Mouse (Mus musculus): ENCODE measurements around the gene Cdkl5.

The Cdkl5 gene

DNA sequence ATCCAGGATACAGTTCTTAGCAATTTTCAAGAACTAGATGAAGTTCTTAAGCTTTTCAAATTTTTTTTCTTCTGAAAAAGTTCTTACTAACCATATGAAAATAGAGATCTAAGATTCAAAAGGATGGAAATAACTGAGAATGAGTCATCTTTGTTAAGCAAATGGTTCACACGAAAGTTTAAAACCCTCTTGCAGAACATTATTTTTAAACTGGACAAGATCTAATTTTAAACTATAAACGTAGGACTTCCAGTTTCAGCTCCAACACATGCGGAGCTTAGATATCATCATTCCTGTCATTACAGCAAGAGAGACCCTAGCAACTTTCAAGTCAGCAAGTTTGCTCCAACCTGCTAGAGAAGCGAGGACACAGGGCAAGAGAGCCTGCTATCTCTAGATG is 88.0 kb downstream of the Cdkl5 start:
- WGBS, result 44% methylated on average over 4 of the region's 4 CpGs

DNA sequence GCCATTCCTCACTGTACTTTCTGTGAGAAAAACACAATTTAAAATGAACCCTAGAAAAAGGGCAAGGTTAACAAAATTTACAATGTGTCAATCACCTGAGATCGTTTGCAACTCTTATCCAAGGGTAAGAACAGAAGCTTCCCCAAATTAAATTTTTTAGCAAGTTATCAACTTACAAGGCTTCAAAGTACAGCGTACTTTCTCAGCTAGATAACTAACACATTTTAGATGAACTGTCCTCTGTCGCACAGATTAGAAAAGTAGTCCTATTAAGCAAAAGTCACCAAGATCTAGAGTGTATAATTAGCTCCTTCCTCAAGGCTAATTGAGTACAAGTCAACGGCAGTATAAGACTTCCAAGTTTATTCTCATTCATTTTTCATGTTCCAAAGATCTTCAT is 88.6 kb downstream of the Cdkl5 start:
- WGBS, result 54% methylated on average over 4 of the region's 4 CpGs

DNA sequence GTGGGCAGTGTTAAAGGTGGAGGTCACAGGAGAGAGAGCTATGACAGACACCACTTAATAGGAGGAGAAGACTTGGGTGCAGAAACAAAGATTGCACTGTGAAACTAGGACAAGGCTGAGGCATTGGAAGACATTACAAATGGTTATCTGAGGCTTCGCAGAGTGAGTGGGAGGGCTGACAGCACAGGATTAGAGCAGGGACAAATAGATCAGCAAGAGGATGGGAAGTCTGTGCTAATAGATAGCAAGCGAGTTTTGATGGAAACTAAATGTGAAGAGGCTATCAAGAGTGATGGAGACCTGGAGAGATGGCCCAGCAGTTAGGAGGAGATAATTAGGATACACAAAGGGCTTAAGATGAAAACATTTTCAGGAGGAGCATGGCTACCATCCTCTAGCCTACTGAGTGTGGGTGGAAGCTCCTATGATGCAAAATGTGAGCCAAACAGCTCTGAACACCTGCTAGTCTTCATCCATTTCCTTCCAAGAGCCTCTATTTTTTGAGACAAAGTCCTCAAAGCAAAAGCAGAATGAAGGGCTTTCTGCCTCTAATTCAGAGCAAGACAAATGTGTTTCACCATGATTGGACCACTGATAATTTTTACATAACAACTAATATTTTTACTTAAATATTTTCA is 89.3 kb downstream of the Cdkl5 start:
- WGBS, result 36% methylated on average over 2 of the region's 2 CpGs

DNA sequence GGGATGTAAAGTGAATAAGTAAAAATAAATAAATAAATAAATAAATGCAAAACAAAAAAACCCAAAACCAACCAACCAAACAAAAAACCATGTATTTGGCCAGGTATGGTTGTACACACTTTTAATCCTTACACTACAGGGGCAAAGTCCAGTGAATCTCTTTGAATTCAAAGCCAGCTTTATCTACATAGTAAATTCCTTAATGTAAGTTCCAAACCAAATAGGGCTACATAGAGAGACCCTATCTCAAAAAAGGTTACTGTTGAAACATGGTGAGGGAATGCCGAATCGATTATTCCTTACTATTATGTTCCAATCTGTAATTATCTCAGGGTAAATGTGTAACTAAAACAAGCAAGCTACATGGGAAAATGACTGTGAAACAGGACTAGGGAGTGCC is 93.4 kb downstream of the Cdkl5 start:
- WGBS, result 93% methylated on average over 2 of the region's 2 CpGs

DNA sequence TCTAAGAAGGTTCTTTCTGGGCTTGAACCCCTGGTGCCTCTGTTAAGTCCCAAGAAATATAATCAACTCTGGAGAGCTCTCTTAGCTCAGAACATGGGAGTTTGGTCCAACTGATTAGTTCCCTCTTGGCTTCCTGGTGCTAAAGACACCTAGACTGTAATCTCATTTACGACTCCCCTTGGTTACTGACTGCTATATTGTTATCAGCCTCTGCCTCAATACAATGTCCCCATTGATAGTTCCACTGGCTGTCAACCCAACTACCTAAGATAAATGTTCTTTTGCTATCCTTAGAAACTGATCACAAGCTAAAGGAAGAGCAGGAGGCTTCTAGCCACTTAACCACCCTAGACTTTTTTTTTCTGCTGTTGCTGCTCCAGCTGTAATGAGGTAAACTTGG is 102.4 kb downstream of the Cdkl5 start:
- WGBS, result 63% methylated on average over 1 of the region's 1 CpGs

DNA sequence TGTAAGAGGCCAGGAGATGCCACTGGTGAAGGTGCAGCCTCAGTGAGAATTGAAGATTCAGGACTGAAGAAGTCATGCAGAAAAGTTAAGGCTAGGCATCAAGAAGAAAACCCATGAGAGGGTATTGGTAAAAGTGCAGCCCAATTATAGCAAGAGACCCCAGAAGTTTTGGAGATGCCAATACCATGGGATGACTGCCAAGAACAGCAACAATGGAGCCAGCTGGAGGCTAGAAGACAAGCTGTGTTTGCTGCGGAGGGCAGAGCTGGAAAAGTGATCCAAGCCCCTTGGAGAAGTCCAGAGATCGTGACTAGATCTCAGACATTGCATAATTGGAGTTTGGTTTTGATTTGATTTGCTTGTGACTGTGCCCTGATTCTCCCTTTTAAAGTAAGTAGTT is 108.2 kb downstream of the Cdkl5 start:
- 18% methylated on average over 2 of the region's 2 CpGs for WGBS

DNA sequence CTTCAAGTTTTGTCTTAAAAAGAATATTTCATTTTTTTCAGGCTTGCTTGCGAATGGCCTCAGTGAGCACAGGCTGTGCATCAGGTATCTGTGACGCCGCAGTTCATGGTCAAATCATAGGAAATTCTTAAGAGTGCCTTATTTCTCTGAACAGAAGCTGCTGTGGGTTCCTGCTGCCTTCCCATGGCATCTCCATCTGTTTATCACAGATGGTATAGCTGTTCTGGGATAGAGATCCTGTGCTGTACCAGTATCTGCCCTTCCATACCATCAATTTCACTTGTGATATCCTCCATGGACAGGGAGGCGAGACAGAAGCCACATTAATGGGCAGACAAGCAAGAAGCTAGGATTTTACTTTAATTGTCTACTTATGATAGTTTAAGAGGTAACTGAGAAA is 127.9 kb downstream of the Cdkl5 start:
- 65% methylated on average over 4 of the region's 4 CpGs for WGBS

DNA sequence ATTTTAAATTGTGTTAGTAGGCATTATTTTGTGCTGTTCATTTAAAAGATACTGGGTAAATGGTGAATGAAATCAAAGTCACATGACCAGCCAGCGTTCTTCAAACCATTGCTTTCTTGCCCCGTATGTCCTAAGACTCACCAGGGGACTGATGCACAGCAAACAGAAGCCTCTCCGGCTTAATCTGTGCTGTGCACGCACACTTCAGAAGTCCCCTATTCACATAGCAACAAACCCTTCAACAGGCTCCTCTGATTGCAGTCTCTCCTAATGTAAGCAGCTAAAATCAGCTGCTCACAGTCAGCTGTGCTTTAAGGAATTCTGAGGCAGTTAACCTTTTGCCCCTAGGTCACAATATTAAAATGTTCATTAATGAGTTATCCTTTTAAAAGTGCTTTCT is 129.5 kb downstream of the Cdkl5 start:
- 44% methylated on average over 4 of the region's 4 CpGs for WGBS

DNA sequence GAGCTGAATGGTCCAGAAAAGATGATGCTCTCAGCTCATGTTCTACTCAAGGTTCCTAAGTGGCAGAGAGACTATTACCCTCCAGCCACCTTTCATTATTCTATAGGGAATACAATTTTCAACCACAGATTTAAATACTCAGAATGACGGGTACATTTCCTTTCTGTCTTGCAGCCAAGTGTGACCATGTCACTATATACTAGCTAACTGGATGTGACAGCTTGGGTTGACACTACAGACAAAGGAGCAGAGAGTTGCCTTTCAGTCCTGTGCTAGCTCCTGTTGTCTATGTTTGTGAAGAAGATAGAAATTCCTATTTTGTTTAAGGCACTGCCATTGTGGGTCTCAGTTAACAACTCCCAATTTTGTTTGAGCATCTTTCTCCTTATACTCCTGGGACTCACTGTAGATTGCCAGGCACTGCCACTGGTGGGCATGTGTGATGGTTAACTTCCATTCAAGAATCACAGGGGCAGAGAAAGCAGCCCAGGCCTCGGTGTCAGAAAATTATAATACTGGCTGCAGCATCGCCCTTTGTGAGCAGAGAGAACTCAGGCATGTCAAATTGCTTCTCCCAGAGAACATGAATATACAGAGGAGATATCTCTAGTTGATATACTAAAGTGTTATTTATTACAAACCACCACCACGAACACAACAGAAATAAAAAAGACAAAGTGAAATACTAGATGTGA is 130.7 kb downstream of the Cdkl5 start:
- WGBS, result 60% methylated on average over 4 of the region's 4 CpGs

DNA sequence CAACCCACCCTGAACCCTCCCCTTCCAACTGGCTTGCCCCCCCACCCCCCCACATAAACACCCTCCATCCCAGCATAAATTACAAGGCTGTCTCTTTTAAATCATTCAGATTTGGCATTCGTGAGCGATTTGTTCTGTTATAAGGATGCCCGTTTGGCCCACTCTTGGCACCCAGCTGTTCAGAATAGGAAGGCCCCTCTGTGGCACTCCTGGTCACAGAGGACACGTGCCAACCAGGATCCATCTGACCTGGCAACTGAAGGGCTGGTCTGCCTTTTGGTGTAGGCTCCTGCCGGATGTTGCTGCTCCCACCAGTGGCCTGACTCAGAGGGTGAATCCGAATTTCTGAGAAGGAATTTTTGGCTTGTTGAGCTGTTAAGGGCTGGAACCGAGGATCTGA is 186.3 kb downstream of the Cdkl5 start:
- 52% methylated on average over 7 of the region's 7 CpGs for WGBS

DNA sequence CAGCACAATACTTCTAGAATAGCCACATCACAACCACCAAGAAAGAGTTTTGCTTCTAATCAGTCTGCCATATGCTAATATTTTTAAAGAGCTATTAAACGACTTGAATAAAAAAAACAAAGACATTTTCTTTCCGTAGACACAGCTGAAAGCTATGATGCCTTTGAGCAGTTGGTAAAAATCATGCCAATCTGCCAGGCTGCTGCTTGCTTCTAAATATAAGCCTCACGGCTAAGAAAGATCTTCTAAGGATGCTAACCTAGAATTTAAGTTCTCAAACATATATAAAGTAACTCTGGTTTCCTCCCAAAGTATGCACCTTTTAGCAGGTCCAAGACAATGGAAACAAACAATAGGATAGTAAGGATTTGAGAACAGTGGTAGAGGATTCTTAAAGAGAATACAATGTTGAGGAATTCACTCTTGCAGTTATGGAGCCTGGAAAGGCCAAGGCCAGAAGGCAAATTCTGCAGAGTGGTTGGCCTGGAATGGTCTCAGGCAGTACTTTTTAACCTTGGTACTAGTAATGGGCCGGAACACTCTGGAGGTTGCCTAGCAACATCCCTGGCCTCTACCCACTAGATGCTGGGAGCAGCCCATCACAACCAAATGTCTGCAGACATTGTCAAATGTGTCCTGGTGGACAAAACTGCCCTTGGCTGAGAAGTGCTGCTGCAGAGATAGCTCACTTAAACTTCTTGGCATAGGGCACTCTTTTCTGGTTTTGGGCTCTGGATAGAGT is 189.9 kb downstream of the Cdkl5 start:
- 49% methylated on average over 4 of the region's 4 CpGs for WGBS

DNA sequence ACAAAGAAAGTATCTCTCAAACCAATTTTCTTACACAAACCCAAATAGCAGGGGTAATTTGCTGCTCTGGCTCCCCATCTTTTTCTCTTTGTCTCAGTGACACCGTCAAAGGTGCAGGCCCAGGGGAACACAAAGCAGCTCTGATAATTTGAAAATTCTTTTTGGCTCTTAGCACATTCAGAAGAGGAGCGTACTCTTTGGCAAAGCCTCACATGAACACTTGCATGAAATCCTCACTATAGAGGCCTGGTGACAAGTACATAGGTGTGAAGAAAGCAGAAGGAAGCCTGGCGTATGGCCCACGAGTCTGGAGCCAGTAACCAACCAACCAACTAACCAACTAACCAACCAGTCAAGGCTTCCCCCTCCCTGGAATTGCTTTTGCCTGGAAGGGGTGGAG is 199.6 kb downstream of the Cdkl5 start:
- 44% methylated on average over 4 of the region's 4 CpGs for WGBS

DNA sequence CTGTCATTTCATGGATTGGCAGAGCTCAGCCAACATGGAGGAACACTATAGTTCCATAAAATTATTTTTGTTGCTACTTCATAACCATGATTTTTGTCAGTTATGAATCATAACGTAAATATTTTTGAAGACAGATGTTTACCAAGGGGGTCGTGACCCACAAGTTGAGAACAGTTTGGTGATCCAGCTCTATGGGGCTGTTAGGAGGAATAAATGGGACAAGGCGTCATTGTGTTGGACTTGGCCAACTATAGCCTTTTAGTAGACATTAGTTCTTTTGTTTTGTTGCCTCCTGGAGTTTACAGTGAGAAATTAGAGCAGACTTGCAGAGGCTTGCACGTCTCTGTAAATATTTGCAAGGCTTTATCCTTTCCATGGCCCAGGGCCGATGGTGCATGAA is 212.2 kb downstream of the Cdkl5 start:
- 65% methylated on average over 5 of the region's 5 CpGs for WGBS

DNA sequence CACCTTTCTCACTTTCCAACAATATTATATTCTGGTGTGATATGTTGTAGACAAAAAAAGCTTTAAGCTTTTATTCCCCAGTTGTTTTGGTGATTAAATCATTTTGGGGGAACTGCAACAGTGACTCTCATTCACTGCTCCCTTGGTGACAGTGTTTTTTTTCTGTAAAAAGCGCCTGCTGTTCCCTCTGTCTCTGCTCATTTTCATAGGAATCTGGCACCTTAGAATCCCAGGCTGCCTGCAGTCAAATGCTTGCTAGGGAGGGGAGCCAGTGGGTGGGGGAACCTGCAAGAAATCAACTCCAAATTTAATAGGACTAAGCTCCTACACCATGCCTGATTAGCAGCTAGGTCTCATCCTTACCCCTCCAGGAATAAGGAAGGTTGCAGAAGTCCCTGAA is 221.5 kb downstream of the Cdkl5 start:
- 14% methylated on average over 1 of the region's 1 CpGs for WGBS

DNA sequence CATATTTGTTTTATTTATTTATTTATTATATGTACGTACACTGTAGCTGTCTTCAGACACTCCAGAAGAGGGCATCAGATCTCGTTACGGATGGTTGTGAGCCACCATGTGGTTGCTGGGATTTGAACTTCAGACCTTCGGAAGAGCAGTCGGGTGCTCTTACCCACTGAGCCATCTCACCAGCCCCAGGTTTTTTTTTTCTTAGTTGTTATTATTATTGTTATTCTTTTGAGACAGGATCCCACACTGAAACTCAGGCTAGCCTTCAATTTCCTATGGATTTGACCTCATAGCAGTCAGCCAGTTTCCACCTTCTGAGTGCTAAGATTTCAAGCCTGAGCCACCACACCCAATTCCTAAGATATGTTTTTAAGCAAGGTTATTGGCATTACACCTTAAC is 224.9 kb downstream of the Cdkl5 start:
- 79% methylated on average over 5 of the region's 5 CpGs for WGBS

DNA sequence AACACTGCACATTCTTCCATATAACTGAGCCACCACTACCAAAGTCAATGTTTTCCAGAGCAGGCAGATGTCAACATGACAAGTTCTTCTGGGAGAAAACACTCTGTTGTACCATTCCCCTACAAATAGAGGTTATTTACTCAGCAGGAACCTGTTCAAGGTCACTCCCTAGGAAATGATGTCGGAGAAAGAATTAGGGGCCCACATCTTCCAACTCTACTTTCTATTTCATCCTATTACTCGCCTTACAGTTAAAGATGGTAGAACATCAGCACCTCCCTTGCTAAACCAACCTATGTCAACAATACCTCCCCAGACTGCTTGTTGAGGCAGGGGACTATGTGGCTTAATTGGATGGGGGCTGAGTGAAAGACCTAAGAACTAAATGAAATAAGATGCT is 226.8 kb downstream of the Cdkl5 start, which contains the start of gene Rs1:
Rs1 (plus strand) TSS at position 301 of the 400 bp plus-strand sequence.
- WGBS, result 100% methylated on average over 2 of the region's 2 CpGs

DNA sequence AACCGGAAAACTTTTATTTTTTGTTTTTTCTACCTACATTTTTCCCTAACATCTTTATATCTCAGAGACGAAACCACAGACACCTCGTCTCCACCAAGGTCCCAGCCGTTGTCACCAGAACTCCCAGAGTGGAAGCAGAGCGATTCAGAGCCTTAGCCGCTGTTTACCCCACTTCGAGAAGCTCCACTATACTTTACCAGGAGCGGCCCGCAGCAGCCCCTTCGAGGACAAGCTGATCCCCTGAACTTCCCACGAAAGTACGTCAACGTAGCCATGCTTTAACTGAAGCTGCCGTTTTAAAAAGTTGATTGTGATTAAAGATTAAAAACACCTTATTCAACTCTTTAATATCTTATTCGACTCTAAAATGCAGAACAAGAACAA is 228.3 kb downstream of the Cdkl5 start:
- 3% methylated on average over 15 of the region's 15 CpGs for WGBS

DNA sequence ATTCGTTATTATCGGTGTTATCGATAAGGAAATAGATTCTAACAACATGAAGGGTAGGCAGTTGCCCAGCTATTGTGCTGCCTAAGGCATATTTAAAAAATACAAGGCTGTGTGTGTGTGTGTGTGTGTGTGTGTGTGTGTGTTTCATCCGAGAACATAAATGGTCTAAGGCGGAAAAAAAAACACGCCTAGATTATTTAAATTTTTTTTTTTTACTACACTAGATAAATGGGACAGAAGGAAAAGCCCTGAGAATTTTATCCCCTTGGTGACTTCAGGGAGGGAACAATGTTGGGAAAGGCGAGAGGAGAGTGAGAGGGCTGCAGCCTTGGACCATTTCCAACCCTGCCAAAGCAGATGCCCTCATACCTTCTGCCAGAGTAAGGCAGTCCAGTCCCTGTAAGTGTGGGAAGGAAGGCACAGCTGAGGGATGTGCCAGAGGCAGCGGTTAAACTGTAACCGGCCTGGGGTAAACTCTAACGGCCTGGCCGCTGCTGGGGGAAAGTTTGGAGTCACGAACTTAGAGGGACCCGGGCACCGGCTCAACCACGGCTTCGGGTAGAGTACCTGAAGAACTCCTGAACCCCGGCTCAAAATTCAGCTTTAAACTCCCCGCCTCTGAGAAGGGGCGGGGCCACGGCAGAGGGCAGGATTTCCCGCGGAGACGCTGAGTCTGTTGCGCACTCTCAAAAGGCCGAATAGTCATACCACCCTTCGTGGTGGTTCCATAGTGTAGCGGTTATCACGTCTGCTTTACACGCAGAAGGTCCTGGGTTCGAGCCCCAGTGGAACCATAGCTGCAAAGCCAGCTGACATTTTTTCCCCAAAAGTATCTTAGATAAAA is 228.9 kb downstream of the Cdkl5 start:
- 13% methylated on average over 30 of the region's 30 CpGs for WGBS

DNA sequence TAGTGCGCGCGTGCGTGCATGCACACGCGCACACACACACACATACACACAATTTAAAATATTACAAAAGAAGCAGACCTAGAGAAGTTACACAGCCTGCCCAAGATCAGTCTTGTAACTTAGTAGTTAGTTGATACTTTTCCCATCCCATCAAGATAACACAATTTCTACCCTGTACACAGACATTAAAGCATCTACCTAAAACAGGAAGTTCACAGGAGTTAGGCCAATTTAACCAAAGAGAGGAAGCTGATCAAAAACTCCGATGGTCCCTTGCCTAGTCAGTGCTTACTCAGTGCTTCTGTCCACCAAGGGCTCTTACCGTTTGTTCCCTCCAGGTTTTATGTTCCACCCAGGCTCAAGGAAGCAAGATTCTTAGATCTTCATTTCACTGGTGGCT is 243.7 kb downstream of the Cdkl5 start:
- 87% methylated on average over 8 of the region's 8 CpGs for WGBS

DNA sequence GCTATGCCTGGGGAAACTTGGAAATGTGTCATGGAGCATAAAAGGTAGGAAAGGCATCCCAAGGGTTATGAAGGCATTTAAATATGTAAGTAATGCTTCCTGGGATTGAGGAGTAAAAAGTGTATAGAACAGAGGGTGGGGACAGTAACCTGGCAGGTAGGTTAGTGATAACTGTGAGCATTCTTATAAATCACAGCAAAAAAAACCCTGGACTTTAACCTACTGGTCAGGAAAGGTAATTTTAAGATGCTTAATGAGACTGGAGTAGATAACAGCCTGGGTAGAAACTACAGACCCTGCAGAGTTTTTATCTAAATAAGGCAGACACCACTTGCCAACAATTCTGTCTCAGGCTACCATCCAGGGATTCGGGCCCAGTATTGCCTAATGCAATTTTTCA is 245.9 kb downstream of the Cdkl5 start:
- 56% methylated on average over 1 of the region's 1 CpGs for WGBS

DNA sequence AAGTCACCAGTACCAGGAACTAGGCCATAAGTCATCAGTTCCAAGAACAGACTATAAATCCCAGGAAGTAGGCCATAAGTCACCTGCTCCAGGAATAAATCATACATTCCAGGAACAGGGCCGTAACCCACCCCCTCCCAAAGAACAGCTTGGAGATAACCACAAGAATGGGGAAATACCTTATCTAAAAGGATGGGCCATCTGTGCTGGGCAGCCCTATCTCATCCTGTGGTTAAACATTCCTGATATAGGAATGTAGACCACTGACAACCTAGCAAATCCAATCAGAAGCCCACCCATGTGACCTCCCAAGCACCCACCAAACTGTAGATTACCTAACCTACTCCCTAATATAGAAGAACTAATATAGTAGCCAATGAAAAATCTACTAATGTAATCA is 249.1 kb downstream of the Cdkl5 start:
- WGBS, result 100% methylated on average over 1 of the region's 1 CpGs

DNA sequence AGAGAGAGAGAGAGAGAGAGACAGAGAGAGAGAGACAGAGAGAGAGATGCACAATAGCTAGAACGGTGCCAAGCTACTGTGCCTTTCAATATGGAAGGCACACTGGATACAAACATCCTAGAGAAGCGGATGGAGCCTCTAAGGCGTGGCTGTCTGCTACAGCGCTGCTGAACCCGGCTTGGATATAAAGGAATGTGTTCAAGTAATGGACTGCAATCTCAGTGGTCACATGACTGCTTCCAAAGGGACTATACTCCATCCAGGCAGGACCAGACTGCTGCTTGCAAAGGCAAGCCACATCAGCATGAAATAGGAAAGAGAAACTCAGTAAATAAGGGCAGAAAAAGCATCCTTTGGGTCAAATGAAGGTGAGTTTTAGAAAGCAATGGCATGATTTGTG is 258.9 kb downstream of the Cdkl5 start, which contains the start of gene Ppef1:
Ppef1 (minus strand) TSS at position 116 of the 400 bp plus-strand sequence.
- WGBS, result 69% methylated on average over 5 of the region's 5 CpGs
